Mouse (Mus musculus) CH12.LX (cell line): Measurements from ENCODE around the gene Dnase2b. TPM values are rescaled to one million over a fixed set of nuclear protein-coding genes. Genes with fewer than 3 reads are reported as not detected.
A peak's percentile ranks its signal among the peaks of the same experiment; 100 is the strongest.

Experiments used
- DNase-seq: peaks from one replicate; pipeline ENCODE4 v3.0.0-alpha.2; 2013; ENCODE audit errors: extremely low read depth
- H3K27ac ChIP-seq: 2 replicates; pipeline ENCODE4 v1.5.1; 2012; ENCODE audit warnings: low read depth, mild to moderate bottlenecking, control low read depth, moderate library complexity; ENCODE audit not compliant: insufficient read depth
- H3K27me3 ChIP-seq: replicated peaks from 2 replicates; pipeline ENCODE3; 2012; ENCODE audit warnings: inconsistent platforms
- H3K36me3 ChIP-seq, 2 experiments: replicated peaks in 1 of 2; 2 replicates each; pipeline versions ENCODE3 to v1.6.1; 2012; ENCODE audit warnings: inconsistent platforms in 1 of 2, low read length in 1 of 2, mild to moderate bottlenecking in 1 of 2, mixed read lengths in 1 of 2, moderate library complexity in 1 of 2; ENCODE audit not compliant: control insufficient read depth in 1 of 2, insufficient read depth in 1 of 2
- H3K4me1 ChIP-seq, 2 experiments: 2 replicates each; pipeline ENCODE4 v1.6.1; 2012; ENCODE audit warnings: inconsistent platforms in 1 of 2, moderate library complexity in 1 of 2; ENCODE audit not compliant: insufficient read depth in 2 of 2, control insufficient read depth in 1 of 2
- H3K4me2 ChIP-seq: 2 replicates; pipeline ENCODE4 v1.6.1; 2012; ENCODE audit warnings: low read depth, mild to moderate bottlenecking, control low read depth; ENCODE audit not compliant: poor library complexity, insufficient read depth, severe bottlenecking
- H3K4me3 ChIP-seq, 3 experiments: fragments of 150-350 bp in 1 of 3; sonication (generic) in 1 of 3; replicated peaks in 1 of 3; 2 replicates each; pipeline versions ENCODE3 to v1.5.1; 2011 to 2012; ENCODE audit warnings: low read depth in 2 of 3, low read length in 2 of 3, mild to moderate bottlenecking in 2 of 3, moderate library complexity in 2 of 3, control low read depth in 1 of 3, improper control_type of control experiment in 1 of 3, inconsistent platforms in 1 of 3, mixed read lengths in 1 of 3; ENCODE audit not compliant: poor library complexity in 1 of 3
- H3K79me2 ChIP-seq: replicated peaks from 2 replicates; pipeline ENCODE4 v1.6.1; 2012; ENCODE audit warnings: mild to moderate bottlenecking, moderate library complexity; ENCODE audit not compliant: control insufficient read depth, poor library complexity, insufficient read depth, severe bottlenecking; ENCODE audit errors: extremely low read depth
- H3K9ac ChIP-seq: 2 replicates; pipeline ENCODE4 v1.6.1; 2012; ENCODE audit warnings: low read depth, mild to moderate bottlenecking, control low read depth, moderate library complexity; ENCODE audit not compliant: insufficient read depth
- H3K9me3 ChIP-seq: replicated peaks from 2 replicates; pipeline ENCODE3; 2012; ENCODE audit warnings: low read length, inconsistent platforms, mixed read lengths
- BHLHE40 ChIP-seq: IDR thresholded peaks from 2 replicates; pipeline ENCODE4 v1.6.1; 2011; ENCODE audit warnings: mild to moderate bottlenecking, low read depth, low read length, improper control_type of control experiment
- CHD1 ChIP-seq: IDR thresholded peaks from 2 replicates; pipeline ENCODE4 v1.6.1; 2012; ENCODE audit warnings: low read depth, low read length, improper control_type of control experiment, inconsistent platforms
- E2F4 ChIP-seq: IDR thresholded peaks from 2 replicates; pipeline ENCODE4 v1.6.1; 2011; ENCODE audit warnings: low read depth, low read length, improper control_type of control experiment; ENCODE audit not compliant: insufficient replicate concordance
- ELF1 ChIP-seq: IDR thresholded peaks from 2 replicates; pipeline ENCODE4 v1.6.1; 2014; ENCODE audit warnings: low read depth, mild to moderate bottlenecking, inconsistent platforms, low read length, improper control_type of control experiment
- EP300 ChIP-seq: IDR thresholded peaks from 2 replicates; pipeline ENCODE4 v1.6.1; 2011; ENCODE audit warnings: low read length, improper control_type of control experiment
- GABPA ChIP-seq: IDR thresholded peaks from 2 replicates; pipeline ENCODE4 v1.6.1; 2012; ENCODE audit warnings: low read depth, low read length, improper control_type of control experiment, inconsistent platforms; ENCODE audit not compliant: insufficient replicate concordance
- HCFC1 ChIP-seq: IDR thresholded peaks from 2 replicates; pipeline ENCODE4 v1.6.1; 2012; ENCODE audit warnings: low read depth, mild to moderate bottlenecking, inconsistent platforms, low read length, improper control_type of control experiment
- IRF4 ChIP-seq: IDR thresholded peaks from 2 replicates; pipeline ENCODE4 v1.6.1; 2014; ENCODE audit warnings: low read depth, mild to moderate bottlenecking, inconsistent platforms, low read length, improper control_type of control experiment
- KAT2A ChIP-seq: IDR thresholded peaks from 2 replicates; pipeline ENCODE4 v1.6.1; 2012; ENCODE audit warnings: low read length, improper control_type of control experiment, inconsistent platforms; ENCODE audit not compliant: insufficient replicate concordance
- MXI1 ChIP-seq: IDR thresholded peaks from 2 replicates; pipeline ENCODE4 v1.6.1; 2011; ENCODE audit warnings: mild to moderate bottlenecking, low read depth, low read length, improper control_type of control experiment
- MYC ChIP-seq: IDR thresholded peaks from 2 replicates; pipeline ENCODE4 v1.6.1; 2011; ENCODE audit warnings: low read depth, mild to moderate bottlenecking, improper control_type of control experiment, low read length
- NELFE ChIP-seq: IDR thresholded peaks from 2 replicates; pipeline ENCODE4 v1.6.1; 2011; ENCODE audit warnings: low read depth, low read length, improper control_type of control experiment
- PAX5 ChIP-seq: IDR thresholded peaks from 2 replicates; pipeline ENCODE4 v1.6.1; 2012; ENCODE audit warnings: low read length, inconsistent platforms, mixed read lengths
- POLR2A ChIP-seq: IDR thresholded peaks from 2 replicates; pipeline ENCODE4 v1.6.1; 2011; ENCODE audit warnings: low read depth, mild to moderate bottlenecking, improper control_type of control experiment, low read length
- POLR2AphosphoS2 ChIP-seq: IDR thresholded peaks from 2 replicates; pipeline ENCODE4 v1.6.1; 2011; ENCODE audit warnings: low read depth, low read length, improper control_type of control experiment
- RAD21 ChIP-seq: IDR thresholded peaks from 2 replicates; pipeline ENCODE4 v1.6.1; 2011; ENCODE audit warnings: low read depth, mild to moderate bottlenecking, low read length, improper control_type of control experiment, moderate library complexity
- SIN3A ChIP-seq: IDR thresholded peaks from 2 replicates; pipeline ENCODE4 v1.6.1; 2012; ENCODE audit warnings: low read length, improper control_type of control experiment, inconsistent platforms
- SMC3 ChIP-seq: IDR thresholded peaks from 2 replicates; pipeline ENCODE4 v1.6.1; 2011; ENCODE audit warnings: low read depth, low read length, improper control_type of control experiment
- TCF12 ChIP-seq: IDR thresholded peaks from 2 replicates; pipeline ENCODE4 v1.6.1; 2014; ENCODE audit warnings: low read depth, mild to moderate bottlenecking, inconsistent platforms, low read length, improper control_type of control experiment
- ZC3H11A ChIP-seq: IDR thresholded peaks from 2 replicates; pipeline ENCODE4 v1.6.1; 2012; ENCODE audit warnings: low read depth, mild to moderate bottlenecking, inconsistent platforms, low read length, improper control_type of control experiment
- ZNF384 ChIP-seq: IDR thresholded peaks from 2 replicates; pipeline ENCODE4 v1.6.1; 2012; ENCODE audit warnings: low read depth, low read length, improper control_type of control experiment, inconsistent platforms
- dilution Hi-C: fragments of 300-500 bp; cut with MboI; formaldehyde crosslinking; loops from 2 replicates; pipeline ENCODE4 v1.14.3; 2020; ENCODE audit warnings: low sequenced_read_pairs; ENCODE audit not compliant: extremely low pct_unique_long_range_greater_than_20kb, extremely low pct_ligation_motif_present
- in situ Hi-C: fragments of 300-500 bp; cut with MboI; formaldehyde crosslinking; loops from 3 replicates; pipeline ENCODE4 v1.14.3; 2019; ENCODE audit warnings: low sequenced_read_pairs, low pct_ligation_motif_present, low pct_unique_long_range_greater_than_20kb, mixed read lengths
- polyA plus RNA-seq: library from polyadenylated mRNA; unstranded; fragments of >175 nt; gene quantifications from 2 replicates; pipeline ENCODE4 v1.2.1, GENCODE M21; 2012; ENCODE audit warnings: low read depth; ENCODE audit not compliant: insufficient read length
- total RNA-seq, 2 experiments: library from RNA; depleted of rRNA; stranded (reverse); fragments of 300-350 nt in 1 of 2; fragments of >200 nt in 1 of 2; gene quantifications; 2 replicates each; pipeline ENCODE4 v1.2.3; 2012 to 2014

Gene Dnase2b
- not detected in 2 replicates for total RNA-seq (2012; rRNA removed)
- total RNA-seq (2014; rRNA removed) = not detected in 2 replicates
- not detected in 2 replicates for polyA plus RNA-seq

GRCm38 (mm10) chr3:146615496-146615895 is at the start of gene Dnase2b:
Dnase2b (minus strand) TSS chr3:146615596.
- no peak for TF ChIP-seq ZNF384
- no peak for TF ChIP-seq GABPA
- no peak for TF ChIP-seq KAT2A
- TF ChIP-seq MYC = no peak
- TF ChIP-seq SMC3 = no peak
- TF ChIP-seq PAX5 = no peak
- TF ChIP-seq RAD21 = no peak
- TF ChIP-seq E2F4 = no peak
- no peak for TF ChIP-seq NELFE
- TF ChIP-seq HCFC1 = no peak
- no peak for TF ChIP-seq SIN3A
- TF ChIP-seq BHLHE40 = no peak
- no peak for TF ChIP-seq CHD1
- TF ChIP-seq TCF12 = no peak
- no peak for TF ChIP-seq EP300
- TF ChIP-seq POLR2A = no peak
- TF ChIP-seq POLR2AphosphoS2 = no peak
- H3K4me1 ChIP-seq = peaks cover 0 to 23% of the 10 kb centered on the region in 2 experiments; a peak in 3 of 4 replicates
- H3K9ac ChIP-seq = no peak within 1 kb of the TSS
- no peak within 1 kb of the TSS for H3K4me3 ChIP-seq
- H3K27me3 ChIP-seq = no peaks in the 10 kb centered on the region
- no peaks in the 10 kb centered on the region for H3K79me2 ChIP-seq
- no peaks in the 10 kb centered on the region for H3K9me3 ChIP-seq
- H3K36me3 ChIP-seq = no peaks in the 10 kb centered on the region
- H3K4me2 ChIP-seq = no peak within 1 kb of the TSS
- dilution Hi-C loops = no loop called here
- DNase-seq = no peak
- no peak within 1 kb of the TSS for H3K27ac ChIP-seq
- in situ Hi-C loops = no loop called here

GRCm38 (mm10) chr3:146661907-146662306 is 46.5 kb upstream of the Dnase2b start:
- no peaks in the 10 kb centered on the region for H3K27me3 ChIP-seq
- H3K79me2 ChIP-seq = no peaks in the 10 kb centered on the region
- H3K27ac ChIP-seq = no peak overlapping the region
- H3K4me1 ChIP-seq = peaks cover 0 to 16% of the 10 kb centered on the region in 2 experiments; a peak in 3 of 4 replicates
- TF ChIP-seq MXI1 (no peak), ZC3H11A (no peak), IRF4 (no peak), SMC3 (no peak), ELF1 (no peak), BHLHE40 (peak; percentile 64)
- no peaks in the 10 kb centered on the region for H3K36me3 ChIP-seq
- DNase-seq = peak; percentile 69
- H3K4me2 ChIP-seq = peak overlapping the region; percentile 45
- dilution Hi-C loops (no loop called here), in situ Hi-C loops (no loop called here)
- H3K4me3 ChIP-seq = no peak overlapping the region
- no peak overlapping the region for H3K9ac ChIP-seq
- no peaks in the 10 kb centered on the region for H3K9me3 ChIP-seq
